Comparison of ENCODE assay signal across 34 mouse cellular contexts in the genomic region with DNA sequence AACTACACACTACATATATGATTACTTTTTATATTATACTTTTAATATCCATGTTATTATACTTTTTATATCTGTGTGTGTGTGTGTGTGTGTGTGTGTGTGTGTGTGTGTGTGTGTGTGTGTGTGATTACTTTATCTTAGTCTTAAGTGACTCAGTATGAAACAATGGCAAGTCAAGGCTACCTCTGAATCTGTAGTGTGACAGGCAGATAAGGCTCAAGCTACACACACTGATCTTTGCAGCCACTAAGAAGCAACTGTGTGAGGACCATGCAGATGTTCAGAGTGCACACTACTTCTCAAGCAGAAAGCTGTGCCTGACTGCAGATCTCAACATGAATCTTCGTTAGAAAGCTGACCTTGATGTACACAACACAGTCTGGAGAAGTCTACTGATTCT. TPM values are rescaled to one million over a fixed set of nuclear protein-coding genes. Genes with fewer than 3 reads are reported as not detected.
DNase-seq lines count a peak whose midpoint lies in the region; ATAC-seq lines count a peak whose summit lies in the region.
"Had no signal": no experiment of that assay in that cellular context is flagged by ENCODE, and none has a peak within 500 bp of the region (broad histone marks: within the 10 kb centered on the region; RNA-seq: fewer than 3 reads in every experiment).

No protein-coding gene starts in this region.

- intact Hi-C loops in gastrocnemius, postnatal 36 days (cut with DNase I): no loop called here

- H3K36me3 ChIP-seq in liver, embryonic 11.5 days (ENCODE audit: control insufficient read depth, insufficient read depth, low read length): no peaks in the 10 kb centered on the region
- no peaks in the 10 kb centered on the region for H3K36me3 ChIP-seq in liver, embryonic 16.5 days (ENCODE audit: control insufficient read depth, insufficient read depth)
- H3K36me3 ChIP-seq: embryonic facial prominence, embryonic 13.5 days; forebrain, embryonic 15.5 days; intestine, embryonic 15.5 days; lung, embryonic 15.5 days; midbrain, embryonic 12.5 days; neural tube, embryonic 13.5 days had no signal

- DNase-seq in adrenal gland, postnatal 10 days: peak; percentile 17
- DNase-seq in adrenal gland, postnatal 4 days (ENCODE audit: low spot score in 2 of 2): no peak
- DNase-seq in liver, embryonic 11.5 days (ENCODE audit: low spot score): no peak
- no peak for DNase-seq in adipocyte (ENCODE audit: low spot score)
- DNase-seq in gastrocnemius, postnatal 36 days: no peak
- DNase-seq: cerebellum, adult 11-12 months; cerebellum, adult 9-11 months; gastrocnemius, adult 2 months; heart, postnatal 14 days; kidney, adult 9 months; kidney, postnatal 10 days; layer of hippocampus, postnatal 36 days; left cerebral cortex, postnatal 4 days; thymus, adult 2 months; thymus, postnatal 36 days had no signal

- H3K9me3 ChIP-seq in liver, embryonic 11.5 days (ENCODE audit: control insufficient read depth, low read length): no peaks in the 10 kb centered on the region
- no peaks in the 10 kb centered on the region for H3K9me3 ChIP-seq in liver, embryonic 16.5 days (replicated peaks; ENCODE audit: control insufficient read depth, low read length)
- H3K9me3 ChIP-seq: embryonic facial prominence, embryonic 13.5 days; forebrain, embryonic 10.5 days; forebrain, embryonic 15.5 days; intestine, embryonic 15.5 days; lung, embryonic 15.5 days; midbrain, embryonic 12.5 days; neural tube, embryonic 13.5 days had no signal

- no peak overlapping the region for H3K27ac ChIP-seq in liver, embryonic 11.5 days (ENCODE audit: low read depth, low read length)
- H3K27ac ChIP-seq in liver, embryonic 16.5 days (ENCODE audit: low read length): no peak overlapping the region
- H3K27ac ChIP-seq: embryonic facial prominence, embryonic 13.5 days; forebrain, embryonic 10.5 days; forebrain, embryonic 15.5 days; gastrocnemius, adult 2 months; intestine, embryonic 15.5 days; lung, embryonic 15.5 days; midbrain, embryonic 12.5 days; neural tube, embryonic 13.5 days had no signal

- no peaks in the 10 kb centered on the region for H3K27me3 ChIP-seq in liver, embryonic 11.5 days (replicated peaks; ENCODE audit: control insufficient read depth, insufficient read depth, low read length)
- no peaks in the 10 kb centered on the region for H3K27me3 ChIP-seq in liver, embryonic 16.5 days (ENCODE audit: control insufficient read depth, insufficient read depth, low read depth, low read length)
- H3K27me3 ChIP-seq: embryonic facial prominence, embryonic 13.5 days; forebrain, embryonic 15.5 days; intestine, embryonic 15.5 days; lung, embryonic 15.5 days; midbrain, embryonic 12.5 days; neural tube, embryonic 13.5 days had no signal

- no peak overlapping the region for H3K4me2 ChIP-seq in liver, embryonic 11.5 days
- H3K4me2 ChIP-seq in liver, embryonic 16.5 days (ENCODE audit: low read depth, low read length): no peak overlapping the region
- H3K4me2 ChIP-seq: embryonic facial prominence, embryonic 13.5 days; forebrain, embryonic 15.5 days; intestine, embryonic 15.5 days; lung, embryonic 15.5 days; midbrain, embryonic 12.5 days; neural tube, embryonic 13.5 days had no signal

- no peak overlapping the region for H3K9ac ChIP-seq in liver, embryonic 11.5 days (ENCODE audit: low read depth, low read length)
- no peak overlapping the region for H3K9ac ChIP-seq in liver, embryonic 16.5 days (ENCODE audit: low read depth, low read length)
- H3K9ac ChIP-seq: embryonic facial prominence, embryonic 13.5 days; forebrain, embryonic 15.5 days; intestine, embryonic 15.5 days; lung, embryonic 15.5 days; midbrain, embryonic 12.5 days; neural tube, embryonic 13.5 days had no signal

- WGBS in liver, embryonic 11.5 days: 41% methylated on average over 1 of the region's 1 CpGs
- WGBS in liver, embryonic 16.5 days (ENCODE audit: insufficient replicate concordance): 19% methylated on average over 1 of the region's 1 CpGs

- peak; percentile 90 for ATAC-seq in liver, embryonic 11.5 days (replicated peaks; ENCODE audit: low FRiP score)
- ATAC-seq in liver, embryonic 16.5 days (ENCODE audit: low read depth): peak; percentile 62; the same call in 1 of the 2 replicates
- ATAC-seq in monocyte, adult 5-6 weeks (replicated peaks; ENCODE audit: insufficient number of reproducible peaks, low FRiP score, low TSS enrichment, poor library complexity, severe bottlenecking): no peak
- ATAC-seq: forebrain, embryonic 15.5 days; hindbrain, embryonic 16.5 days; intestine, embryonic 15.5 days had no signal

- 0 out of 2 replicates have a peak, but pooled peaks cover 6% of the 10 kb centered on the region for H3K4me1 ChIP-seq in liver, embryonic 11.5 days (replicated peaks; ENCODE audit: control insufficient read depth, insufficient read depth, low read length)
- peaks cover 3% of the 10 kb centered on the region; the same call in 1 of the 2 replicates for H3K4me1 ChIP-seq in liver, embryonic 16.5 days (ENCODE audit: control insufficient read depth, low read depth, low read length)
- H3K4me1 ChIP-seq: forebrain, embryonic 15.5 days; intestine, embryonic 15.5 days; lung, embryonic 15.5 days had no signal

- no peak overlapping the region for H3K4me3 ChIP-seq in liver, embryonic 11.5 days (ENCODE audit: low read depth, low read length)
- no peak overlapping the region for H3K4me3 ChIP-seq in liver, embryonic 16.5 days (ENCODE audit: low read depth, low read length)
- H3K4me3 ChIP-seq: embryonic facial prominence, embryonic 13.5 days; forebrain, embryonic 10.5 days; forebrain, embryonic 15.5 days; gastrocnemius, adult 2 months; intestine, embryonic 15.5 days; lung, embryonic 15.5 days; midbrain, embryonic 12.5 days; neural tube, embryonic 13.5 days had no signal

RNA-seq across cellular contexts. Expression of gene Clock, which starts 20.7 kb away (rescaled TPM):
- total RNA-seq in adrenal gland, postnatal 10 days (2021): 10 to 100 TPM; 35.7 to 36.8 TPM
- total RNA-seq in adrenal gland, postnatal 4 days (2021): 10 to 100 TPM; 33.9 to 36.6 TPM
- 6.6 and 8.2 TPM in 2 replicates for polyA plus RNA-seq in liver, embryonic 11.5 days (2014; fragmentation: Nextera tagmentation; extraction: Ambion mirVana)
- 2.5 TPM in 2 replicates for polyA plus RNA-seq in liver, embryonic 16.5 days (2015; fragmentation: Nextera tagmentation; extraction: Ambion mirVana)
- 31.7 to 36.2 TPM (median 33.7 TPM) in 3 replicates for total RNA-seq in monocyte, adult 5-6 weeks (2017)
- total RNA-seq in gastrocnemius, postnatal 36 days (2021): 10 to 100 TPM; 14.8 to 15.1 TPM

RNA-seq across cellular contexts. Expression of gene Pdcl2, which starts 47.1 kb away (rescaled TPM):
- total RNA-seq in adrenal gland, postnatal 10 days (2021): not detected
- not detected for total RNA-seq in adrenal gland, postnatal 4 days (2021)
- polyA plus RNA-seq in liver, embryonic 11.5 days (2014; fragmentation: Nextera tagmentation; extraction: Ambion mirVana): not detected in 2 replicates
- polyA plus RNA-seq in liver, embryonic 16.5 days (2015; fragmentation: Nextera tagmentation; extraction: Ambion mirVana): not detected in 2 replicates
- 0.49 to 1.3 TPM in 2 of 3 replicates, not detected in the other for total RNA-seq in monocyte, adult 5-6 weeks (2017)
- total RNA-seq in gastrocnemius, postnatal 36 days (2021): not detected
- total RNA-seq: common myeloid progenitor, adult 5-6 weeks; gastrocnemius, adult 2 months; heart, postnatal 14 days; layer of hippocampus, postnatal 36 days; left cerebral cortex, postnatal 4 days; megakaryocyte, adult 5-6 weeks; midbrain, postnatal 0 days had no signal
- polyA plus RNA-seq: embryonic facial prominence, embryonic 13.5 days; forebrain, embryonic 10.5 days; forebrain, embryonic 15.5 days; frontal cortex, adult 2 months; gonadal fat pad, adult 2 months; heart, embryonic 14.5 days; hindbrain, embryonic 11.5 days; hindbrain, embryonic 16.5 days; intestine, embryonic 15.5 days; large intestine, adult 2 months; limb, embryonic 14.5 days; lung, embryonic 15.5 days; midbrain, embryonic 12.5 days; midbrain, postnatal 0 days; neural tube, embryonic 13.5 days; thymus, adult 2 months had no signal
